Mouse (Mus musculus): ENCODE results near the gene Il25. TPM values are rescaled to one million over a fixed set of nuclear protein-coding genes. Genes with fewer than 3 reads are reported as not detected.

Gene Il25
- polyA plus RNA-seq (2014; fragmentation: Illumina TruSeq; extraction: RNeasy Lipid Tissue Mini Kit (QIAGEN cat#74804); ENCODE audit: low read depth, low replicate concordance), result not detected

GRCm38 (mm10) chr14:54932645-54933150 lies at the start of gene Il25:
TSS of gene Il25 (plus strand) at chr14:54932695.

GRCm38 (mm10) chr14:54883154-54884021 lies 49.1 kb upstream of the Il25 start, which contains the start of the genes Bcl2l2 and Gm20521:
TSS of gene Bcl2l2 (plus strand) at chr14:54883377.
TSS of gene Gm20521 (plus strand) at chr14:54883441.

GRCm38 (mm10) chr14:54892200-54892599 lies 40.3 kb upstream of the Il25 start, which contains the start of gene Pabpn1:
TSS of gene Pabpn1 (plus strand) at chr14:54892500.

GRCm38 (mm10) chr14:54912886-54913285 lies 19.6 kb upstream of the Il25 start, which contains the start of gene Slc22a17:
TSS of gene Slc22a17 (minus strand) at chr14:54913132.

GRCm38 (mm10) chr14:54925349-54926342 lies 6.8 kb upstream of the Il25 start, which contains the start of gene Efs:
TSS of gene Efs (minus strand) at chr14:54926126.

GRCm38 (mm10) chr14:54935904-54936830 lies 3.7 kb downstream of the Il25 start, which contains the start of gene Cmtm5:
TSS of gene Cmtm5 (plus strand) at chr14:54936261.

GRCm38 (mm10) chr14:54966320-54966977 lies 34.0 kb downstream of the Il25 start, which contains the start of gene Myh6:
TSS of gene Myh6 (minus strand) at chr14:54966927.

GRCm38 (mm10) chr14:54976633-54977032 lies 44.1 kb downstream of the Il25 start, which contains the start of gene Gm17428:
TSS of gene Gm17428 (plus strand) at chr14:54976933.

Other genes with a start within 250 kb of the Il25 start
- gene 1700123O20Rik, start 246.5 kb upstream of the Il25 start, polyA plus RNA-seq (2014; fragmentation: Illumina TruSeq; extraction: RNeasy Lipid Tissue Mini Kit (QIAGEN cat#74804); ENCODE audit: low read depth, low replicate concordance), result 15.0 TPM
- gene Acin1, start 245.8 kb upstream of the Il25 start, polyA plus RNA-seq (2014; fragmentation: Illumina TruSeq; extraction: RNeasy Lipid Tissue Mini Kit (QIAGEN cat#74804); ENCODE audit: low read depth, low replicate concordance), result 103 TPM
- gene Gm29776, start 233.9 kb upstream of the Il25 start, polyA plus RNA-seq (2014; fragmentation: Illumina TruSeq; extraction: RNeasy Lipid Tissue Mini Kit (QIAGEN cat#74804); ENCODE audit: low read depth, low replicate concordance), result not detected
- gene Cebpe, start 220.5 kb upstream of the Il25 start, polyA plus RNA-seq (2014; fragmentation: Illumina TruSeq; extraction: RNeasy Lipid Tissue Mini Kit (QIAGEN cat#74804); ENCODE audit: low read depth, low replicate concordance), result not detected
- 2.3 TPM for gene Slc7a8, start 150.7 kb upstream of the Il25 start, polyA plus RNA-seq (2014; fragmentation: Illumina TruSeq; extraction: RNeasy Lipid Tissue Mini Kit (QIAGEN cat#74804); ENCODE audit: low read depth, low replicate concordance)
- gene Rnf212b, start 118.6 kb upstream of the Il25 start, polyA plus RNA-seq (2014; fragmentation: Illumina TruSeq; extraction: RNeasy Lipid Tissue Mini Kit (QIAGEN cat#74804); ENCODE audit: low read depth, low replicate concordance), result not detected
- gene Homez, start 61.7 kb upstream of the Il25 start, polyA plus RNA-seq (2014; fragmentation: Illumina TruSeq; extraction: RNeasy Lipid Tissue Mini Kit (QIAGEN cat#74804); ENCODE audit: low read depth, low replicate concordance), result 4.2 TPM
- 6.7 TPM for gene Ppp1r3e, start 55.1 kb upstream of the Il25 start, polyA plus RNA-seq (2014; fragmentation: Illumina TruSeq; extraction: RNeasy Lipid Tissue Mini Kit (QIAGEN cat#74804); ENCODE audit: low read depth, low replicate concordance)
- gene Bcl2l2, start 49.3 kb upstream of the Il25 start, polyA plus RNA-seq (2014; fragmentation: Illumina TruSeq; extraction: RNeasy Lipid Tissue Mini Kit (QIAGEN cat#74804); ENCODE audit: low read depth, low replicate concordance), result 44.0 TPM
- not detected for gene Gm20521, start 49.3 kb upstream of the Il25 start, polyA plus RNA-seq (2014; fragmentation: Illumina TruSeq; extraction: RNeasy Lipid Tissue Mini Kit (QIAGEN cat#74804); ENCODE audit: low read depth, low replicate concordance)
- gene Pabpn1, start 40.2 kb upstream of the Il25 start, polyA plus RNA-seq (2014; fragmentation: Illumina TruSeq; extraction: RNeasy Lipid Tissue Mini Kit (QIAGEN cat#74804); ENCODE audit: low read depth, low replicate concordance), result 80.5 TPM
- gene Slc22a17, start 19.6 kb upstream of the Il25 start, polyA plus RNA-seq (2014; fragmentation: Illumina TruSeq; extraction: RNeasy Lipid Tissue Mini Kit (QIAGEN cat#74804); ENCODE audit: low read depth, low replicate concordance), result 7.5 TPM
- 2.7 TPM for gene Efs, start 6.6 kb upstream of the Il25 start, polyA plus RNA-seq (2014; fragmentation: Illumina TruSeq; extraction: RNeasy Lipid Tissue Mini Kit (QIAGEN cat#74804); ENCODE audit: low read depth, low replicate concordance)
- 1.1 TPM for gene Cmtm5, start 3.6 kb downstream of the Il25 start, polyA plus RNA-seq (2014; fragmentation: Illumina TruSeq; extraction: RNeasy Lipid Tissue Mini Kit (QIAGEN cat#74804); ENCODE audit: low read depth, low replicate concordance)
- 19,749 TPM for gene Myh6, start 34.2 kb downstream of the Il25 start, polyA plus RNA-seq (2014; fragmentation: Illumina TruSeq; extraction: RNeasy Lipid Tissue Mini Kit (QIAGEN cat#74804); ENCODE audit: low read depth, low replicate concordance)
- not detected for gene Gm17428, start 44.2 kb downstream of the Il25 start, polyA plus RNA-seq (2014; fragmentation: Illumina TruSeq; extraction: RNeasy Lipid Tissue Mini Kit (QIAGEN cat#74804); ENCODE audit: low read depth, low replicate concordance)
- 68.0 TPM for gene Myh7, start 61.9 kb downstream of the Il25 start, polyA plus RNA-seq (2014; fragmentation: Illumina TruSeq; extraction: RNeasy Lipid Tissue Mini Kit (QIAGEN cat#74804); ENCODE audit: low read depth, low replicate concordance)
- gene Ngdn, start 82.8 kb downstream of the Il25 start, polyA plus RNA-seq (2014; fragmentation: Illumina TruSeq; extraction: RNeasy Lipid Tissue Mini Kit (QIAGEN cat#74804); ENCODE audit: low read depth, low replicate concordance), result 34.7 TPM
- gene Zfhx2, start 159.6 kb downstream of the Il25 start, polyA plus RNA-seq (2014; fragmentation: Illumina TruSeq; extraction: RNeasy Lipid Tissue Mini Kit (QIAGEN cat#74804); ENCODE audit: low read depth, low replicate concordance), result 2.3 TPM
- 17.0 TPM for gene Thtpa, start 162.1 kb downstream of the Il25 start, polyA plus RNA-seq (2014; fragmentation: Illumina TruSeq; extraction: RNeasy Lipid Tissue Mini Kit (QIAGEN cat#74804); ENCODE audit: low read depth, low replicate concordance)
- gene Ap1g2, start 173.9 kb downstream of the Il25 start, polyA plus RNA-seq (2014; fragmentation: Illumina TruSeq; extraction: RNeasy Lipid Tissue Mini Kit (QIAGEN cat#74804); ENCODE audit: low read depth, low replicate concordance), result 8.4 TPM
- gene Jph4, start 184.2 kb downstream of the Il25 start, polyA plus RNA-seq (2014; fragmentation: Illumina TruSeq; extraction: RNeasy Lipid Tissue Mini Kit (QIAGEN cat#74804); ENCODE audit: low read depth, low replicate concordance), result 0.16 TPM

All from heart, adult 10 weeks (tissue).